Mouse (Mus musculus) stomach, adult 2 months (tissue): Measurements from ENCODE around the gene Krt90. TPM values are rescaled to one million over a fixed set of nuclear protein-coding genes. Genes with fewer than 3 reads are reported as not detected.

Experiments
- polyA plus RNA-seq: library from polyadenylated mRNA; depleted of rRNA; stranded (reverse); fragments of >200 nt; gene quantifications from 2 replicates; pipeline ENCODE4 v1.2.3, GENCODE M21; 2012; rRNA removed

Gene Krt90
- polyA plus RNA-seq, result 0.11 and 0.24 TPM in 2 replicates

DNA sequence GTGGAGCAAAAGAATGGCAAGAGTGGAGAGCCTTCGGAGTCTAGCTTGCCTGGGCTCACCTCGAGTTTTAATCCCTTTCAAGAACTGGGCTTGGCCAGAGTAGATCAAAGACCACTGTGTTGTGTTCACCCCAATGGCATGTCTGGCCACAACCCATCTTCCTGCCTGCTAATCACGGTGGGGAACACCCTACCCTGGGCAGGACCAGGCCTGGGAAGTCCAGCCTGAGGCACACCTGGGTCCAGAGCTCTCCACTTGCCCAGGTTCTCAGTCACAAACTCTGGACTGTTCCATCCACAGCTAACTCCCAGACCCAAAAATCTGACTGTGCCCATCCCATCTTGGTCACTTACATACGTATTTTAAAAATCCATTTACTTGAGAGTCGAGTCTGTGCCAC, at the start of gene Krt90:
Gene Krt90, minus strand, starts transcription at position 101 of the 400 bp plus-strand sequence.

DNA sequence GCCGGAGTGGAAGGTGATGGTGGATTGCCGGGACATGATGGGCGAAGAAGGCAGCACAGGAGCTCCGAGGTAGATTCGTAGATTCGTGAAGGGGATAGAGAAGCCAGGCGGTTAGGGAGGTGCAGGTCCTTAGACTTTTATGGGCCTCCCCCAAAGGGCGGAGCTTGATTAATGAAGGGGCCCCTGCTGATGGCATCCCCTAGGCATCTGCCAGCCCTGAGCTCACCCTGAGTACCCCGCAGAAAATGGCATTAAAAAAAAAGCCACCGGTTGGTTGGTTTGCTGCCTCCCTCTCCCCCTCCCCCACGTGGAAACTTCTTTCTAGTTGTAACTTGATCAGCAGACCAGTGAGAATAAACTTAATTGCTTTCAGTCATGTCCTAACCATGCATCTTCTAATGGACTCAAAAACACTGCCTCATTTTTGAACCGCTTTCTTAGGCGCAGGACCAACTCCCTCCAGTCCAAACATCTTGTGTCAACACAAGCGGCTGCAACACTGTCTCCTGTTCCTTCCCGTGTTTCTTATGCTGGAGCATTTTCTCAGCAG, 11.1 kb upstream of the Krt90 start, which contains the start of gene Krt75:
Gene Krt75, minus strand, starts transcription at position 109 of the 550 bp plus-strand sequence.

DNA sequence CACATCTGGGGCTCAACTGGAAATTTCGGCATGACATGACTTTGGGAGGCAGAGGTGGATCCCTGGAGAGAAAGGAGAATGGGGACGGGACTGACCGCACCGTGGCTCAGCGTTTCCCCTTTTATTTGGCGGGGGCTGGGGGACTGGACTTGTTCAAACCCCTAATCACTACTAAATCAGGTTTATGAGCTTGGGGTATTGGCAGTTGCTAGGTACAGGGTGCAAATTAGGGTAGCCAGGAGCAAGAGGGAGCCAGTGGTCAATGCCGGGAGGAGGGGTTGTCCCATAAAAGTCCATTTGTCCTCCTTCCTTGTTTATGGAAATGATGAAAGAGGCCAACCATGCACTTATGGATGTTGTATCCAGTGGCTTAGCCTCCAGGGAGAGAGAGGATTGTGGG, 12.2 kb downstream of the Krt90 start, which contains the start of gene Krt82:
Gene Krt82, minus strand, starts transcription at position 101 of the 400 bp plus-strand sequence.

DNA sequence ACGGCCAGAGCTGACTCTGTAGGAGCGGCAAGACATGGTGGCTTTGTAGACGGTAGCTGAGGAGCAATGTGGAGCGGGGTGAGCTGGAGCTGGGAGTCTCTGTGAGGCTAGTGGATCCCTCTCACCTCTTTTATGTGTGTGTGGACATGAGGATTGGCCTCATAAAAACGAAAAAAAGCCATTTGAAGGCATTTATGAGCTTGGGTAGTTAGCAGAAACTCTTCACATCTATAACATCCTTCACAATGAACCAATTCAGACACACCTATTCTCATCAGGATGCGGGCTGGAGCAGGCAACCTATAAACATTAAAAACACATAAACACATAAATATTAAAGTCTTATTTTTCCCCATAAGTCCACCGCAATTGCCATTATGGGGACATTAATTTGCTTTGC, 30.0 kb downstream of the Krt90 start, which contains the start of gene Krt84:
Gene Krt84, minus strand, starts transcription at position 101 of the 400 bp plus-strand sequence.

DNA sequence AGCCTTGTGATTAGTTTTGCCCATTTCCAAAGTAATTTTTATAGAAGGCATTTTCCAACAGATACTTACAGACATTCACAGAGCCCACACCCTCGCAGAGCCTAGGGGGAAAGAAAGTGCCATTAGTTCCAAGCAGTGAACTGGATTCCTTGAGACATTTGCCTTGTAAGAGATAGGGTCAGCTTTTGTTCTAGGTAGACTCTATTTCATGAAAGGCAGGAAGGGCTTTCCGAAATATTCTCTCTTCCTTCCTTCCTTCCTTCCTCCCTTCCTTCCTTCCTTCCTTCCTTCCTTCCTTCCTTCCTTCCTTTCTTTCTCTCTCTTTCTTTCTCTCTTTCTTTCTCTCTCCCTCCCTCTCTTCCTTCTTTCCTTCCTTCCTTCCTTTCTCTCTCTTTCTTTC, 45.6 kb downstream of the Krt90 start, which contains the start of gene Gm49425:
Gene Gm49425, minus strand, starts transcription at position 101 of the 400 bp plus-strand sequence.

Other genes with a start within 250 kb of the Krt90 start
- 29.1 and 37.8 TPM in 2 replicates for gene Krt80, start 192.8 kb downstream of the Krt90 start, polyA plus RNA-seq
- gene Krt7, start 151.9 kb downstream of the Krt90 start, polyA plus RNA-seq, result 49.2 and 61.5 TPM in 2 replicates
- 0.04 and 0.14 TPM in 2 replicates for gene Krt87, start 124.1 kb downstream of the Krt90 start, polyA plus RNA-seq
- not detected in 2 replicates for gene Krt88, start 115.2 kb downstream of the Krt90 start, polyA plus RNA-seq
- gene Krt81, start 99.2 kb downstream of the Krt90 start, polyA plus RNA-seq, result not detected in 2 replicates
- gene Krt86, start 89.5 kb downstream of the Krt90 start, polyA plus RNA-seq, result 0.08 TPM in 1 of 2 replicates, not detected in the other
- gene Krt83, start 71.4 kb downstream of the Krt90 start, polyA plus RNA-seq, result 0.15 TPM in 1 of 2 replicates, not detected in the other
- gene Gm49425, start 45.7 kb downstream of the Krt90 start, polyA plus RNA-seq, result not detected in 2 replicates
- gene Krt84, start 30.1 kb downstream of the Krt90 start, polyA plus RNA-seq, result 0.26 and 0.28 TPM in 2 replicates
- gene Krt82, start 12.3 kb downstream of the Krt90 start, polyA plus RNA-seq, result not detected in 2 replicates
- 0.73 and 0.98 TPM in 2 replicates for gene Krt75, start 11.0 kb upstream of the Krt90 start, polyA plus RNA-seq
- gene Gm5414, start 65.2 kb upstream of the Krt90 start, polyA plus RNA-seq, result not detected in 2 replicates
- gene Gm5478, start 84.4 kb upstream of the Krt90 start, polyA plus RNA-seq, result not detected in 2 replicates
- 22.6 and 22.8 TPM in 2 replicates for gene Krt6b, start 117.3 kb upstream of the Krt90 start, polyA plus RNA-seq
- gene Krt6a, start 131.4 kb upstream of the Krt90 start, polyA plus RNA-seq, result 10.0 and 18.7 TPM in 2 replicates
- 106 and 147 TPM in 2 replicates for gene Krt5, start 149.9 kb upstream of the Krt90 start, polyA plus RNA-seq
- not detected in 2 replicates for gene Krt71, start 180.2 kb upstream of the Krt90 start, polyA plus RNA-seq
- gene Krt72, start 223.5 kb upstream of the Krt90 start, polyA plus RNA-seq, result not detected in 2 replicates
- gene Krt73, start 239.4 kb upstream of the Krt90 start, polyA plus RNA-seq, result not detected in 2 replicates